Mouse (Mus musculus) lung, embryonic 14.5 days (tissue): ENCODE measurements around the gene Nap1l1. TPM values are rescaled to one million over a fixed set of nuclear protein-coding genes. Genes with fewer than 3 reads are reported as not detected.

Experiments used
- ATAC-seq: fragments of 200-750 bp; cut with Nextera tagmentation; 2 replicates; pipeline ENCODE4 v1.8.0; 2017; ENCODE audit warnings: mild to moderate bottlenecking, moderate TSS enrichment, moderate library complexity; ENCODE audit not compliant: insufficient read depth
- DNase-seq: peaks from one replicate; pipeline ENCODE4 v3.0.0-alpha.2; 2015
- H3K27ac ChIP-seq: fragments of 300-500 bp; sonication (generic); 2 replicates; pipeline ENCODE4 v1.5.1; 2014; ENCODE audit warnings: low read depth, mild to moderate bottlenecking, moderate library complexity
- H3K27me3 ChIP-seq: fragments of 300-500 bp; sonication (generic); 2 replicates; pipeline ENCODE4 v1.6.1; 2014; ENCODE audit warnings: low read length, control low read depth; ENCODE audit not compliant: insufficient read depth
- H3K36me3 ChIP-seq: fragments of 300-500 bp; sonication (generic); 2 replicates; pipeline ENCODE4 v1.6.1; 2014; ENCODE audit warnings: control low read depth; ENCODE audit not compliant: insufficient read depth
- H3K4me1 ChIP-seq: fragments of 300-500 bp; sonication (generic); 2 replicates; pipeline ENCODE4 v1.6.1; 2014; ENCODE audit warnings: antibody characterized with exemption, control low read depth; ENCODE audit not compliant: insufficient read depth
- H3K4me2 ChIP-seq: fragments of 300-500 bp; sonication (generic); 2 replicates; pipeline ENCODE4 v1.6.1; 2014; ENCODE audit warnings: mild to moderate bottlenecking
- H3K4me3 ChIP-seq: fragments of 300-500 bp; sonication (generic); 2 replicates; pipeline ENCODE4 v1.5.1; 2014; ENCODE audit warnings: low read depth, low read length
- H3K9ac ChIP-seq: fragments of 300-500 bp; sonication (generic); 2 replicates; pipeline ENCODE4 v1.6.1; 2014
- H3K9me3 ChIP-seq: fragments of 300-500 bp; sonication (generic); 2 replicates; pipeline ENCODE4 v1.6.1; 2016; ENCODE audit warnings: low read depth, low read length, control low read depth
- CTCF ChIP-seq: IDR thresholded peaks from 2 replicates; pipeline ENCODE4 v1.5.1; 2016; ENCODE audit warnings: antibody characterized with exemption, low read depth
- WGBS: fragments of 180-500 bp; shearing (Covaris S2); extraction: QIAGEN DNeasy Blood & Tissue Kit; methylation state at CpG from one replicate; pipeline ENCODE4 v1.1.7; 2014; 5-methylcytosine and 5-hydroxymethylcytosine counted together
- polyA plus RNA-seq: library from polyadenylated mRNA; unstranded; fragments of >200 nt; fragmentation: Nextera tagmentation; extraction: Ambion mirVana; gene quantifications from 2 replicates; pipeline ENCODE4 v1.2.1, GENCODE M21; 2014

Gene Nap1l1
- polyA plus RNA-seq, 1 experiment from 2014 or later, result 301 TPM

- ATAC-seq (no peak), DNase-seq (no peak)
- Histone ChIP-seq H3K27me3 (no peaks in the 10 kb centered on the region), H3K4me1 (peaks cover 46% of the 10 kb centered on the region), H3K9ac (no peak overlapping the region), H3K4me2 (no peak overlapping the region), H3K27ac (no peak overlapping the region), H3K36me3 (no peaks in the 10 kb centered on the region), H3K4me3 (no peak overlapping the region), H3K9me3 (no peaks in the 10 kb centered on the region)
- WGBS, result 68% methylated on average over 17 of the region's 17 CpGs
- TF ChIP-seq CTCF, result no peak
Observed at GRCm38 (mm10) chr10:111515071-111516010, 42.3 kb downstream of the Nap1l1 start.

GRCm38 (mm10) chr10:111516172-111516588, 43.2 kb downstream of the Nap1l1 start:
- H3K4me1 ChIP-seq, result peaks cover 45% of the 10 kb centered on the region
- peak overlapping the region; percentile 33; the same call in 1 of the 2 replicates for H3K4me2 ChIP-seq
- WGBS, result 18% methylated on average over 13 of the region's 13 CpGs
- no peaks in the 10 kb centered on the region for H3K36me3 ChIP-seq
- H3K27ac ChIP-seq, result peak overlapping the region; percentile 68
- H3K9me3 ChIP-seq, result no peaks in the 10 kb centered on the region
- ATAC-seq, result peak; percentile 42; the same call in 1 of the 2 replicates
- DNase-seq, result peak; percentile 72
- 0 out of 2 replicates have a peak overlapping the region, but pooled peaks have one; percentile 5 for H3K9ac ChIP-seq
- no peak overlapping the region for H3K4me3 ChIP-seq
- no peaks in the 10 kb centered on the region for H3K27me3 ChIP-seq
- TF ChIP-seq CTCF, result no peak

DNA sequence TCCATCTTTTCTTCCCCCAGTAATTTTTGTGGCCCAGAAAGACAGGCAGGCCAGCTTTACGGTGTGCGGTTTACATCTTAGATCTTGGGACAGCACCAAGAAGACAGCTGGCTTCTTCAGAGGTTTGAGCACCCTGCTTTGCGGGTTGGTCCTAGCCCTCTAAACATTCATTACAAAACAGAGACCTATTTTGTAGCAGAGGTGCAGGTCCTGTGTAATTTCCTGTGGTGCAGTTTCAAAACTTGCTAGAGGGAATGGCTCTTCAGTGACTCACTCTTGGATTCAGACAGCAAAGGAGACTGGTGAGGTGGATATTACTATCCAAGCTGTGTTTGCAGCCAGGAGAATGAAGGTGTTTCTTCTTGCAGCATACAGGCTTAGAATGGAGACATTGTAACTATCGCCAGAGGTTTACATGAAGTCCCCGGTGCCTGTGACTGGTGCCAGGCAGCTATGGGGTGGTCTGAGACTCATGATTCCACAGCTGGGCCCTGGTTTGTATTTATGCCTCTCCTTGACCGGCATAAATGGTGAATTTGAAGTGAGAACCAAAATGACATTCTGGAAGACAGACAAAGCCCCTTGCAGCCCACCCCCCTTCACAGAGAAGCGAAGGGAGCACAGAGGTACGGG, 43.9 kb downstream of the Nap1l1 start:
- TF ChIP-seq CTCF, result no peak
- Histone ChIP-seq H3K9me3 (no peaks in the 10 kb centered on the region), H3K36me3 (no peaks in the 10 kb centered on the region), H3K27me3 (no peaks in the 10 kb centered on the region), H3K9ac (no peak overlapping the region), H3K4me2 (no peak overlapping the region; the same call in 1 of the 2 replicates), H3K4me1 (peaks cover 43% of the 10 kb centered on the region), H3K4me3 (no peak overlapping the region), H3K27ac (peak overlapping the region; percentile 68)
- 61% methylated on average over 8 of the region's 8 CpGs for WGBS
- DNase-seq (no peak), ATAC-seq (no peak)

GRCm38 (mm10) chr10:111518350-111518749, 45.3 kb downstream of the Nap1l1 start:
- DNase-seq (no peak), ATAC-seq (no peak)
- H3K27ac ChIP-seq, result no peak overlapping the region
- H3K4me3 ChIP-seq, result no peak overlapping the region
- no peaks in the 10 kb centered on the region for H3K9me3 ChIP-seq
- TF ChIP-seq CTCF, result no peak
- no peak overlapping the region for H3K4me2 ChIP-seq
- no peak overlapping the region for H3K9ac ChIP-seq
- H3K4me1 ChIP-seq, result peaks cover 36% of the 10 kb centered on the region
- H3K27me3 ChIP-seq, result no peaks in the 10 kb centered on the region
- H3K36me3 ChIP-seq, result no peaks in the 10 kb centered on the region
- WGBS, result 80% methylated on average over 4 of the region's 4 CpGs

- Histone ChIP-seq H3K4me1 (peaks cover 36% of the 10 kb centered on the region), H3K9me3 (no peaks in the 10 kb centered on the region), H3K9ac (no peak overlapping the region), H3K4me2 (peak overlapping the region; percentile 38; the same call in 1 of the 2 replicates), H3K27ac (peak overlapping the region; percentile 58; the same call in 1 of the 2 replicates), H3K27me3 (no peaks in the 10 kb centered on the region), H3K4me3 (no peak overlapping the region), H3K36me3 (no peaks in the 10 kb centered on the region)
- DNase-seq (no peak), ATAC-seq (no peak)
- TF ChIP-seq CTCF, result no peak
- 45% methylated on average over 24 of the region's 24 CpGs for WGBS
Observed at GRCm38 (mm10) chr10:111519620-111520370, 46.8 kb downstream of the Nap1l1 start.

GRCm38 (mm10) chr10:111520621-111521020, 47.6 kb downstream of the Nap1l1 start:
- Histone ChIP-seq H3K27me3 (no peaks in the 10 kb centered on the region), H3K9me3 (no peaks in the 10 kb centered on the region), H3K27ac (peak overlapping the region; percentile 58; the same call in 1 of the 2 replicates), H3K4me3 (no peak overlapping the region), H3K4me1 (peaks cover 35% of the 10 kb centered on the region), H3K9ac (no peak overlapping the region), H3K36me3 (no peaks in the 10 kb centered on the region), H3K4me2 (no peak overlapping the region; the same call in 1 of the 2 replicates)
- WGBS, result 57% methylated on average over 3 of the region's 3 CpGs
- no peak for TF ChIP-seq CTCF
- DNase-seq (no peak), ATAC-seq (no peak)
